Mouse (Mus musculus) erythroblast, embryonic 14.5 days (primary cell): ENCODE results near the gene Saa2.

Experiments used
- GATA1 ChIP-seq: IDR thresholded peaks from 2 replicates; pipeline ENCODE4 v1.6.1; 2012; ENCODE audit warnings: low read length, inconsistent platforms, mixed read lengths
- TAL1 ChIP-seq: IDR thresholded peaks from 3 replicates; pipeline ENCODE4 v1.6.1; 2012; ENCODE audit warnings: low read length, inconsistent platforms, mixed read lengths

- TF ChIP-seq GATA1: no peak
- no peak for TF ChIP-seq TAL1
These were observed 16.9 kb downstream of the Saa2 start for GRCm38 (mm10) chr7:46768451-46768850.
